In genomic region chr16:29773056-29773455, GRCm38 (mm10) we compare ENCODE assay signal across 16 mouse cellular contexts.
DNase-seq lines count a peak whose midpoint lies in the region; ATAC-seq and TF ChIP-seq lines count a peak whose summit lies in the region.
"Had no signal": no experiment of that assay in that cellular context is flagged by ENCODE, and none has a peak within 500 bp of the region (broad histone marks: within the 10 kb centered on the region; RNA-seq: fewer than 3 reads in every experiment).

No protein-coding gene starts in this region.

- no peaks in the 10 kb centered on the region for H3K9me3 ChIP-seq in hindbrain, postnatal 0 days (ENCODE audit: low read length)
- H3K9me3 ChIP-seq in hindbrain, embryonic 13.5 days: no peaks in the 10 kb centered on the region
- H3K9me3 ChIP-seq: G1E; neural tube, embryonic 15.5 days had no signal

- H3K9ac ChIP-seq in hindbrain, postnatal 0 days (replicated peaks; ENCODE audit: low read length): no peak overlapping the region
- no peak overlapping the region for H3K9ac ChIP-seq in hindbrain, embryonic 13.5 days
- H3K9ac ChIP-seq: hindbrain, embryonic 14.5 days; limb, embryonic 13.5 days; liver, postnatal 0 days; neural tube, embryonic 15.5 days had no signal

- H3K4me2 ChIP-seq in hindbrain, postnatal 0 days (ENCODE audit: low read depth, low read length): no peak overlapping the region
- H3K4me2 ChIP-seq in hindbrain, embryonic 13.5 days: no peak overlapping the region
- H3K4me2 ChIP-seq: hindbrain, embryonic 14.5 days; limb, embryonic 13.5 days; neural tube, embryonic 15.5 days had no signal

- H3K27me3 ChIP-seq in hindbrain, postnatal 0 days (ENCODE audit: insufficient read depth, low read length): no peaks in the 10 kb centered on the region
- peaks cover 49% of the 10 kb centered on the region for H3K27me3 ChIP-seq in hindbrain, embryonic 13.5 days

- no peaks in the 10 kb centered on the region for H3K36me3 ChIP-seq in hindbrain, postnatal 0 days (ENCODE audit: insufficient read depth, low read length)
- H3K36me3 ChIP-seq in hindbrain, embryonic 13.5 days: no peaks in the 10 kb centered on the region
- H3K36me3 ChIP-seq: G1E; limb, embryonic 13.5 days; neural tube, embryonic 15.5 days had no signal

- DNase-seq in hindbrain, postnatal 0 days (ENCODE audit: low spot score): peak; percentile 12
- peak; percentile 48 for DNase-seq in cerebellum, adult 11 months
- DNase-seq in cerebellum, postnatal 10 days: peak; percentile 79 to 83
- DNase-seq in layer of hippocampus, postnatal 10 days (ENCODE audit: low spot score in 2 of 2): peak; percentile 27 to 46
- DNase-seq in spleen, postnatal 36 days (ENCODE audit: low spot score in 2 of 2): no peak
- DNase-seq in testis, postnatal 10 days (ENCODE audit: low spot score): no peak
- DNase-seq: gastrocnemius, postnatal 25 days; kidney, adult 18-20 months; liver, postnatal 0 days; right cerebral cortex, postnatal 25 days had no signal

- TF ChIP-seq CTCF in hindbrain, postnatal 0 days (IDR thresholded peaks at IDR 0.05; ENCODE audit: low read depth): no peak

- no peak overlapping the region for H3K27ac ChIP-seq in hindbrain, postnatal 0 days
- no peak overlapping the region for H3K27ac ChIP-seq in hindbrain, embryonic 13.5 days
- H3K27ac ChIP-seq: hindbrain, embryonic 14.5 days; limb, embryonic 13.5 days; neural tube, embryonic 15.5 days had no signal

- no peaks in the 10 kb centered on the region for H3K4me1 ChIP-seq in hindbrain, postnatal 0 days (ENCODE audit: insufficient read depth, low read length)
- H3K4me1 ChIP-seq in hindbrain, embryonic 13.5 days (replicated peaks): peaks cover 18% of the 10 kb centered on the region; the same call in 1 of the 2 replicates
- H3K4me1 ChIP-seq: neural tube, embryonic 15.5 days had no signal

- H3K4me3 ChIP-seq in hindbrain, postnatal 0 days (ENCODE audit: low read length): no peak overlapping the region
- H3K4me3 ChIP-seq in hindbrain, embryonic 13.5 days: no peak overlapping the region
- H3K4me3 ChIP-seq: limb, embryonic 13.5 days; neural tube, embryonic 15.5 days had no signal

- no peak for ATAC-seq in hindbrain, postnatal 0 days
- ATAC-seq in hindbrain, embryonic 13.5 days (ENCODE audit: low FRiP score): no peak
- ATAC-seq in activated CD4-positive, CD25-positive, alpha-beta regulatory T cell, adult 4 months: no peak
- ATAC-seq: liver, postnatal 0 days had no signal

- 79% methylated on average over 6 of the region's 6 CpGs for WGBS in hindbrain, postnatal 0 days
- 84% methylated on average over 6 of the region's 6 CpGs for WGBS in hindbrain, embryonic 13.5 days

Comparison
In these comparisons a context has a peak if more than half of its experiments do, and no peak if none do; other contexts are left out.
1. DNase-seq: peak in hindbrain, postnatal 0 days (single experiment), cerebellum, adult 11 months (single experiment), cerebellum, postnatal 10 days (2 of 2) and layer of hippocampus, postnatal 10 days (2 of 2); none in spleen, postnatal 36 days (0 of 2) and testis, postnatal 10 days (single experiment).